24 mouse cellular contexts compared by ENCODE assay signal in genomic region chr13:15901710-15902675, GRCm38 (mm10).
DNase-seq lines count a peak whose midpoint lies in the region; ATAC-seq and TF ChIP-seq lines count a peak whose summit lies in the region.
"Had no signal": no experiment of that assay in that cellular context is flagged by ENCODE, and none has a peak within 500 bp of the region (broad histone marks: within the 10 kb centered on the region; RNA-seq: fewer than 3 reads in every experiment).

No protein-coding gene starts in this region.

- H3K4me1 ChIP-seq in lung, embryonic 15.5 days, result no peaks in the 10 kb centered on the region
- H3K4me1 ChIP-seq in ES-E14 (ENCODE audit: control insufficient read depth in 2 of 2, insufficient read depth in 2 of 2, low read length in 2 of 2, poor library complexity in 1 of 2), result no peaks in the 10 kb centered on the region; a peak in 1 of 4 replicates
- peaks cover 6% of the 10 kb centered on the region for H3K4me1 ChIP-seq in embryonic fibroblast, embryonic 13.5 days (ENCODE audit: control insufficient read depth, insufficient read depth, low read length)
- H3K4me1 ChIP-seq: embryonic facial prominence, embryonic 15.5 days; heart, embryonic 12.5 days; limb, embryonic 15.5 days; liver, embryonic 15.5 days; stomach, embryonic 15.5 days had no signal

- TF ChIP-seq CTCF in embryonic fibroblast, embryonic 13.5 days (IDR thresholded peaks at IDR 0.05; ENCODE audit: borderline replicate concordance, insufficient read depth, low read length), result no peak

- ATAC-seq in lung, embryonic 15.5 days (ENCODE audit: borderline replicate concordance, extremely low read depth, low FRiP score, low TSS enrichment), result peak; percentile 39; the same call in 1 of the 2 replicates
- ATAC-seq in erythroid progenitor cell, adult 5-6 weeks (replicated peaks; ENCODE audit: low FRiP score, poor library complexity, severe bottlenecking), result no peak
- ATAC-seq: activated CD4-positive, CD25-positive, alpha-beta regulatory T cell, adult 4 months had no signal

- TF ChIP-seq POLR2A in embryonic fibroblast, embryonic 13.5 days (IDR thresholded peaks at IDR 0.05; ENCODE audit: low read depth, low read length), result no peak

- in situ Hi-C loops in ES-E14 (cut with MboI; ENCODE audit: low sequenced_read_pairs in 2 of 2, unreplicated experiment in 2 of 2), result no loop called here

- no peaks in the 10 kb centered on the region for H3K36me3 ChIP-seq in lung, embryonic 15.5 days
- H3K36me3 ChIP-seq in ES-E14 (ENCODE audit: control insufficient read depth, insufficient read depth, low read length, poor library complexity, severe bottlenecking), result no peaks in the 10 kb centered on the region
- H3K36me3 ChIP-seq: embryonic facial prominence, embryonic 15.5 days; heart, embryonic 12.5 days; limb, embryonic 15.5 days; liver, embryonic 15.5 days; stomach, embryonic 15.5 days had no signal

- no peak overlapping the region for H3K4me3 ChIP-seq in lung, embryonic 15.5 days
- no peak overlapping the region for H3K4me3 ChIP-seq in ES-E14 (ENCODE audit: insufficient read depth in 1 of 2, low read depth in 1 of 2, low read length in 2 of 2, poor library complexity in 1 of 2, severe bottlenecking in 1 of 2)
- H3K4me3 ChIP-seq in embryonic fibroblast, embryonic 13.5 days (ENCODE audit: insufficient read depth, low read length), result no peak overlapping the region
- H3K4me3 ChIP-seq: embryonic facial prominence, embryonic 15.5 days; gastrocnemius, adult 2 months; heart, embryonic 12.5 days; layer of hippocampus, adult 2 months; limb, embryonic 15.5 days; liver, embryonic 15.5 days; stomach, embryonic 15.5 days had no signal

- WGBS in lung, embryonic 15.5 days, result 30% methylated on average over 7 of the region's 7 CpGs

- H3K27ac ChIP-seq in lung, embryonic 15.5 days, result no peak overlapping the region
- no peak overlapping the region for H3K27ac ChIP-seq in ES-E14 (ENCODE audit: insufficient read depth, low read depth, low read length, poor library complexity, severe bottlenecking)
- peak overlapping the region; percentile 92 for H3K27ac ChIP-seq in embryonic fibroblast, embryonic 13.5 days (ENCODE audit: insufficient read depth, low read length)
- H3K27ac ChIP-seq: embryonic facial prominence, embryonic 15.5 days; gastrocnemius, adult 2 months; layer of hippocampus, adult 2 months; limb, embryonic 15.5 days; liver, embryonic 15.5 days; macrophage; stomach, embryonic 15.5 days had no signal

- no peak overlapping the region for H3K9ac ChIP-seq in lung, embryonic 15.5 days
- no peak overlapping the region for H3K9ac ChIP-seq in ES-E14 (ENCODE audit: insufficient read depth, low read depth, low read length, poor library complexity, severe bottlenecking)
- H3K9ac ChIP-seq: embryonic facial prominence, embryonic 15.5 days; heart, embryonic 12.5 days; limb, embryonic 15.5 days; liver, embryonic 15.5 days; stomach, embryonic 15.5 days had no signal

- no peak for DNase-seq in lung, postnatal 14 days
- DNase-seq in 3T3-L1 (ENCODE audit: low read depth, low spot score) (peak; percentile 43), ES-E14 (ENCODE audit: low read depth, low spot score) (no peak)
- no peak for DNase-seq in cerebellum, adult 11-12 months
- no peak for DNase-seq in cerebellum, adult 9-11 months
- DNase-seq: adrenal gland, postnatal 14 days; cerebellum, adult 11 months; gastrocnemius, adult 2 months; heart, postnatal 14 days; kidney, adult 18-20 months; kidney, postnatal 14 days; layer of hippocampus, postnatal 36 days; thymus, adult 2 months had no signal

- no peaks in the 10 kb centered on the region for H3K27me3 ChIP-seq in lung, embryonic 15.5 days
- H3K27me3 ChIP-seq: embryonic facial prominence, embryonic 15.5 days; heart, embryonic 12.5 days; limb, embryonic 15.5 days; liver, embryonic 15.5 days; stomach, embryonic 15.5 days had no signal

- no peak overlapping the region for H3K4me2 ChIP-seq in lung, embryonic 15.5 days
- H3K4me2 ChIP-seq: embryonic facial prominence, embryonic 15.5 days; heart, embryonic 12.5 days; limb, embryonic 15.5 days; liver, embryonic 15.5 days; stomach, embryonic 15.5 days had no signal

- H3K9me3 ChIP-seq in lung, embryonic 15.5 days, result no peaks in the 10 kb centered on the region
- no peaks in the 10 kb centered on the region for H3K9me3 ChIP-seq in ES-E14 (ENCODE audit: control insufficient read depth, insufficient read depth, low read depth, low read length)
- H3K9me3 ChIP-seq: embryonic facial prominence, embryonic 15.5 days; heart, embryonic 12.5 days; limb, embryonic 15.5 days; liver, embryonic 15.5 days; stomach, embryonic 15.5 days had no signal

TF ChIP-seq in ES-E14, 5 proteins besides CTCF, POLR2A, EP300 and RAD21:
- TF ChIP-seq MAFK (IDR thresholded peaks at IDR 0.05; ENCODE audit: insufficient read depth, low read depth, low read length) (0 out of 2 replicates have a peak, but pooled peaks have one; percentile 56), CHD2 (IDR thresholded peaks at IDR 0.05; ENCODE audit: low read depth, low read length) (no peak)
TF ChIP-seq in ES-E14: peak in this region for 1.
